Mouse (Mus musculus) CH12.LX (cell line): Measurements from ENCODE around the gene Stag1. TPM values are rescaled to one million over a fixed set of nuclear protein-coding genes. Genes with fewer than 3 reads are reported as not detected.

ENCODE experiments used
- DNase-seq: peaks from one replicate; pipeline ENCODE4 v3.0.0-alpha.2; 2013; ENCODE audit errors: extremely low read depth
- H3K27ac ChIP-seq: 2 replicates; pipeline ENCODE4 v1.5.1; 2012; ENCODE audit warnings: low read depth, mild to moderate bottlenecking, control low read depth, moderate library complexity; ENCODE audit not compliant: insufficient read depth
- H3K27me3 ChIP-seq: replicated peaks from 2 replicates; pipeline ENCODE3; 2012; ENCODE audit warnings: inconsistent platforms
- H3K36me3 ChIP-seq, 2 experiments: replicated peaks in 1 of 2; 2 replicates each; pipeline versions ENCODE3 to v1.6.1; 2012; ENCODE audit warnings: inconsistent platforms in 1 of 2, low read length in 1 of 2, mild to moderate bottlenecking in 1 of 2, mixed read lengths in 1 of 2, moderate library complexity in 1 of 2; ENCODE audit not compliant: control insufficient read depth in 1 of 2, insufficient read depth in 1 of 2
- H3K4me1 ChIP-seq, 2 experiments: 2 replicates each; pipeline ENCODE4 v1.6.1; 2012; ENCODE audit warnings: inconsistent platforms in 1 of 2, moderate library complexity in 1 of 2; ENCODE audit not compliant: insufficient read depth in 2 of 2, control insufficient read depth in 1 of 2
- H3K4me2 ChIP-seq: 2 replicates; pipeline ENCODE4 v1.6.1; 2012; ENCODE audit warnings: low read depth, mild to moderate bottlenecking, control low read depth; ENCODE audit not compliant: poor library complexity, insufficient read depth, severe bottlenecking
- H3K4me3 ChIP-seq, 3 experiments: fragments of 150-350 bp in 1 of 3; sonication (generic) in 1 of 3; replicated peaks in 1 of 3; 2 replicates each; pipeline versions ENCODE3 to v1.5.1; 2011 to 2012; ENCODE audit warnings: low read depth in 2 of 3, low read length in 2 of 3, mild to moderate bottlenecking in 2 of 3, moderate library complexity in 2 of 3, control low read depth in 1 of 3, improper control_type of control experiment in 1 of 3, inconsistent platforms in 1 of 3, mixed read lengths in 1 of 3; ENCODE audit not compliant: poor library complexity in 1 of 3
- H3K79me2 ChIP-seq: replicated peaks from 2 replicates; pipeline ENCODE4 v1.6.1; 2012; ENCODE audit warnings: mild to moderate bottlenecking, moderate library complexity; ENCODE audit not compliant: control insufficient read depth, poor library complexity, insufficient read depth, severe bottlenecking; ENCODE audit errors: extremely low read depth
- H3K9ac ChIP-seq: 2 replicates; pipeline ENCODE4 v1.6.1; 2012; ENCODE audit warnings: low read depth, mild to moderate bottlenecking, control low read depth, moderate library complexity; ENCODE audit not compliant: insufficient read depth
- H3K9me3 ChIP-seq: replicated peaks from 2 replicates; pipeline ENCODE3; 2012; ENCODE audit warnings: low read length, inconsistent platforms, mixed read lengths
- BHLHE40 ChIP-seq: IDR thresholded peaks from 2 replicates; pipeline ENCODE4 v1.6.1; 2011; ENCODE audit warnings: mild to moderate bottlenecking, low read depth, low read length, improper control_type of control experiment
- CHD1 ChIP-seq: IDR thresholded peaks from 2 replicates; pipeline ENCODE4 v1.6.1; 2012; ENCODE audit warnings: low read depth, low read length, improper control_type of control experiment, inconsistent platforms
- ELF1 ChIP-seq: IDR thresholded peaks from 2 replicates; pipeline ENCODE4 v1.6.1; 2014; ENCODE audit warnings: low read depth, mild to moderate bottlenecking, inconsistent platforms, low read length, improper control_type of control experiment
- HCFC1 ChIP-seq: IDR thresholded peaks from 2 replicates; pipeline ENCODE4 v1.6.1; 2012; ENCODE audit warnings: low read depth, mild to moderate bottlenecking, inconsistent platforms, low read length, improper control_type of control experiment
- JUND ChIP-seq: conservative IDR thresholded peaks from 2 replicates; pipeline ENCODE4 v1.6.1; 2011; ENCODE audit warnings: low read depth, low read length, improper control_type of control experiment
- MEF2A ChIP-seq: IDR thresholded peaks from 2 replicates; pipeline ENCODE4 v1.6.1; 2014; ENCODE audit warnings: low read depth, mild to moderate bottlenecking, inconsistent platforms, low read length, improper control_type of control experiment, borderline replicate concordance
- NELFE ChIP-seq: IDR thresholded peaks from 2 replicates; pipeline ENCODE4 v1.6.1; 2011; ENCODE audit warnings: low read depth, low read length, improper control_type of control experiment
- PAX5 ChIP-seq: IDR thresholded peaks from 2 replicates; pipeline ENCODE4 v1.6.1; 2012; ENCODE audit warnings: low read length, inconsistent platforms, mixed read lengths
- POLR2A ChIP-seq: IDR thresholded peaks from 2 replicates; pipeline ENCODE4 v1.6.1; 2011; ENCODE audit warnings: low read depth, mild to moderate bottlenecking, improper control_type of control experiment, low read length
- RCOR1 ChIP-seq: conservative IDR thresholded peaks from 2 replicates; pipeline ENCODE4 v1.6.1; 2012; ENCODE audit warnings: low read depth, mild to moderate bottlenecking, inconsistent platforms, low read length, improper control_type of control experiment
- ZC3H11A ChIP-seq: IDR thresholded peaks from 2 replicates; pipeline ENCODE4 v1.6.1; 2012; ENCODE audit warnings: low read depth, mild to moderate bottlenecking, inconsistent platforms, low read length, improper control_type of control experiment
- dilution Hi-C: fragments of 300-500 bp; cut with MboI; formaldehyde crosslinking; loops from 2 replicates; pipeline ENCODE4 v1.14.3; 2020; ENCODE audit warnings: low sequenced_read_pairs; ENCODE audit not compliant: extremely low pct_unique_long_range_greater_than_20kb, extremely low pct_ligation_motif_present
- in situ Hi-C: fragments of 300-500 bp; cut with MboI; formaldehyde crosslinking; loops from 3 replicates; pipeline ENCODE4 v1.14.3; 2019; ENCODE audit warnings: low sequenced_read_pairs, low pct_ligation_motif_present, low pct_unique_long_range_greater_than_20kb, mixed read lengths
- polyA plus RNA-seq: library from polyadenylated mRNA; unstranded; fragments of >175 nt; gene quantifications from 2 replicates; pipeline ENCODE4 v1.2.1, GENCODE M21; 2012; ENCODE audit warnings: low read depth; ENCODE audit not compliant: insufficient read length
- total RNA-seq, 2 experiments: library from RNA; depleted of rRNA; stranded (reverse); fragments of 300-350 nt in 1 of 2; fragments of >200 nt in 1 of 2; gene quantifications; 2 replicates each; pipeline ENCODE4 v1.2.3; 2012 to 2014

Gene Stag1
- total and polyA plus RNA-seq, 3 experiments, result 24.5 to 45.9 (median 33.7) TPM

DNA sequence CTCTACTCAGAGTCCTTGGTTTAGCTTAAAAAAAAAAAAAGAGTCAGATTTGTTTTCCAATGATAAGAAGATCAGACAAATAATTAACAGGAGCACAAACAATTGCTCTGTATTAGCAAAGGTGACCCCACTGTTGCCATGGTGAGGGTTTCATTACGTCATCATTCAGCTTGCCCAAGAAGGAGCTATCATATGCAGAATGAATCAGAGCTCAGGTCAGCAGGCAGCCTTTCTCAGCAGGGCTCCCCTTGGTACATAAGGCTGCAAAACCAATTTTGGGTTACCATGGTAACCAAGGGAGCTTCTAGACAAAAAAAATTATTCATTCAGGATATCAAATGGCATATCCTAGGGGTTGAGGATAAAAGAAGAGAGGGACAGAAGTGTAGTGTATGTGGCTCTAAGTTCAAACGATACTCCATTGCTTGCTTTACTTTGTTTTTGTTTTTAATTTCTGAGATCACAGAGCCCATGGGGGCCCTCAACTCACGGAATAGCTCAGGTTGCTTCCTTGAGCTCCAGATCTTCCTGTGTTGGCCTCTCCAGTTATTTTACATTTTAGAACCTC is 2.2 kb downstream of the Stag1 start:
- dilution Hi-C loops (no loop called here), in situ Hi-C loops (no loop called here)
- no peak for DNase-seq
- Histone ChIP-seq H3K9me3 (no peaks in the 10 kb centered on the region), H3K27ac (no peak overlapping the region), H3K27me3 (no peaks in the 10 kb centered on the region), H3K4me3 (no peak overlapping the region), H3K36me3 (no peaks in the 10 kb centered on the region), H3K4me2 (no peak overlapping the region), H3K79me2 (no peaks in the 10 kb centered on the region), H3K9ac (no peak overlapping the region), H3K4me1 (no peaks in the 10 kb centered on the region)
- TF ChIP-seq MEF2A, result no peak
- no peak for TF ChIP-seq HCFC1
- TF ChIP-seq RCOR1, result no peak

DNA sequence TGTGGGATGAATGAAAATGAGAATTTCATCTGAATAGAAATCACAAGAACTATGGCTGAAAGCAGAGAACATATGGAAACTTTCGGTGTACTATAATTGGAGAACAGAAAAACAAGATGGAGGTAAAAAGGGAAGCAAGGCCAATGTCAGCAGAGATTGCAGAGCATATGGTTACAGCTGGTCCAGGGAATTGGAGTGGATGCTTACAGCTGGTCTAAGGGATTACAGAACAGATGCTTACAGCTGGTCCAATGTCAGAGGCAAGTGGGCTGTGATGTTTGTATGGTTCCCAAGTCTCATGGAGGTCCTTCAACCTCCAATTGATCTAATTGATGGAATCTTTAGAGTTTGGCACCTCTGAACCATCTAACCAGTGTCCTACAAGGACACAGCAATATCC is 4.5 kb downstream of the Stag1 start:
- H3K36me3 ChIP-seq, result no peaks in the 10 kb centered on the region
- no peaks in the 10 kb centered on the region for H3K9me3 ChIP-seq
- no peak for DNase-seq
- TF ChIP-seq JUND, result no peak
- no peak for TF ChIP-seq ZC3H11A
- H3K4me3 ChIP-seq, result no peak overlapping the region
- no peak overlapping the region for H3K27ac ChIP-seq
- no peaks in the 10 kb centered on the region for H3K27me3 ChIP-seq
- no peak overlapping the region for H3K4me2 ChIP-seq
- H3K79me2 ChIP-seq, result no peaks in the 10 kb centered on the region
- in situ Hi-C loops, result no loop called here
- peaks cover 0 to 7% of the 10 kb centered on the region in 2 experiments; a peak in 2 of 4 replicates for H3K4me1 ChIP-seq
- dilution Hi-C loops, result no loop called here
- no peak overlapping the region for H3K9ac ChIP-seq

DNA sequence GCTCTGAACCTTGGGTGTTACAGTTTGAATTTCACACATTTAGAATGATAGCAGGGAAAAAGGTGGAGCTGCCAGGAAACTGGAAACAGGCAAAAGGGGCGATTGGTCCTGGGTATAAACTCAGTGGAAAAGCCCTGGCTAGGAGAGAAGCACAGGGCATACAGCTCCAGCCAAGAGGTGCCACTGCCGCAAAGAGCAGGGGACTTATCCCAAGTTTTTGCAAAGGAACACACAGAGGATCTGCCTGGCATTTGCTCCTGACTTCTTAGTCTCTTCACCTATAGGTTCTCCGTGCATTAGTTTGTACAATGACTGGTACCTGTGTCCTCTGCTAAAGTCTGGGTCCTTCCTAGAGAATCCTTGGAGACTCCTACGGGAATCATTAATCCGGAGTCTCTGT is 5.6 kb downstream of the Stag1 start:
- TF ChIP-seq NELFE, result no peak
- TF ChIP-seq ELF1, result no peak
- TF ChIP-seq BHLHE40, result no peak
- no peak for TF ChIP-seq POLR2A
- no peak for TF ChIP-seq CHD1
- no peak for TF ChIP-seq ZC3H11A
- TF ChIP-seq MEF2A, result no peak
- TF ChIP-seq PAX5, result no peak
- no peaks in the 10 kb centered on the region for H3K79me2 ChIP-seq
- in situ Hi-C loops, result no loop called here
- H3K36me3 ChIP-seq, result no peaks in the 10 kb centered on the region
- no peak overlapping the region for H3K4me3 ChIP-seq
- DNase-seq, result no peak
- H3K27me3 ChIP-seq, result no peaks in the 10 kb centered on the region
- dilution Hi-C loops, result no loop called here
- H3K9ac ChIP-seq, result no peak overlapping the region
- no peak overlapping the region for H3K4me2 ChIP-seq
- H3K4me1 ChIP-seq, result peaks cover 0 to 7% of the 10 kb centered on the region in 2 experiments; a peak in 2 of 4 replicates
- H3K9me3 ChIP-seq, result no peaks in the 10 kb centered on the region
- no peak overlapping the region for H3K27ac ChIP-seq
